Mouse (Mus musculus): ENCODE measurements around the gene Mark2.

Gene Mark2

DNA sequence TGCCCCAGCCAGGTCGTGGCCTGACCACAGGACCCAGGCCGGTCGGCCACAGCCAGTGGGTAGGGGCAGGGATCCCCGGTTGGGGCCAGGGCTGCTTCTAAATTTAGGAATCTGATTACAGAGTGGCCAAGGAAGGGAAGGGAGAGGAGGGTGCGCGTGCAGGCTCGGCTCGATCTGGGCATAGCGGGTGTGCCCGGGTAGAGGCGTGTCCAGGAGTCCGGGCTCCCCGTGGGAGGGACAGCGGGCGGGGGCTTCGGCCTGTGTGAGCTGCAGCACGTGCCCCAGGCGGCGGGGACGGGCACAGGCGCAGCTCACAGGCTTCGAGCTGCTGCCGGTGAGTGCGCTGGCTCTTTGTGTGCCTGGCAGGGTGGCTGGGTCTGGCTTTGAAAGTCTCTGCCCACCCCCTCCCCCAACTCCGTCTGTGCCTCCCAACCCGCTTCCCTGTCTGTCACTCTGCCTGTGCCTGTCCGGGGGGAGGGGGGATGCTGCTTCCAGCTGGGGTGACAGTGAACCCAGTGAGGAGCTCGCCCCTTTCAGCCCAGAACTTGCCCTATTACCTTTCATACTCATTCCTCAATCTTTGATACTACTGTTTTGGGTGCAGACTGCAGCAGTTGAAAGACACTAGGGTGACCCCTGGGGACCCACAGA, 74.4 kb downstream of the Mark2 start, which contains the start of gene Rcor2:
Rcor2 (plus strand) TSS at position 235 of the 651 bp plus-strand sequence.
- DNase-seq (ENCODE audit: low spot score in 2 of 2) = peak; percentile 29 to 30

DNA sequence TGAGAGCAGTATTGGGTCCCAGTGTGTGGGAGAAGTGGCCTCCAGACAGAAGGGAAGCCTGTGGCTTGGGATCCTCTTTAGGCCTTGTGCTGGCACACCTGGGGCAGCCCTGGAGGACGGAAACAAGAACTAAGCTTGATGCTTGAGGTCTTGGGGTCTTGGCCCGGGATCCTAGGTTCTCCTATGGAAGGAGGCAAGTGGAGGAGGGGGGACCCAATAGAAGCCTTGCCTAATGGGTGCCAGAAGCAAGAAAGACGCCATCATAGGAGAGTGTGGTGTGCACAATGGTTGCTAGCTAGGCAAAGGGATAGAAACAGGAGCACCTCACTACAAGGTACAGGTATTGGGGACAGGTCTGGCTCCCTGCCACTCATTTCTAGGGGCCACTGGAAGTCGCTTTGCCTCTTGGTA, 75.2 kb downstream of the Mark2 start:
- no peak for DNase-seq (ENCODE audit: low spot score in 2 of 2)

DNA sequence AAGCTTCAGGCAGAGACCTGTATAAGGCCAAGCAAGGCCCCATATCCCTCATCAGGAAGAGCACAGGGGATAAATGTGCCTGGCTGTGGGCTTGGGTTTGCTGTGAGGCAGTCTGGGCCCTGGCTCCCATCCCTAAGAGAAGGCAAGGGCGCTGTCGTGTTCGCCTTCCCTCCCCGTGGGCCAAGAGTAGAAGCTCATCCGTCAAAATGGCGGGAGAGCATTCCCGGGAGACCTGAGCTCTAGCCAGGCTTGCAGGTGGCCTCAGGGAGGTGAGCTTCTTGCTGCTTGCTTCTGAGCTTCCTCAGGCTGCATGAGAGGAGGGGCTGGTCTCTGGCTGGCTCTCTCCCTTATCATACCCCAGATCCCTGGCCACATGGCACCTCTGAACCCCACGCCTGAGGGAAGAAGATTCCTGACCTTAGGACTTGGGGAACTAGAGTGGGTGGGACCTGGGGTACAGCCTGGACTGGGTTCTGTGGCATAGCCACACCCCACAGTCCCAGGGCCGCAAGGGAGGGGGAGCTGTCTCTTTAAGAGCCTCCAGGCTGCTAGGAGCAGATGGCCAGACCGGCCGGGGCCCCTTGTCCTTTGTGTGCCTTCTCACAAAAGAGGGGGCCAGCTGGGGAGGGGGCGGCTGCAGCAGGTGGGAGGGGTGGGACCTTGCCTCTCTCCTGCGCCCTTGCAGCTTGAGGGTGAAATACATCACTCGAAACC, 76.0 kb downstream of the Mark2 start:
- no peak for DNase-seq (ENCODE audit: low spot score in 2 of 2)

DNA sequence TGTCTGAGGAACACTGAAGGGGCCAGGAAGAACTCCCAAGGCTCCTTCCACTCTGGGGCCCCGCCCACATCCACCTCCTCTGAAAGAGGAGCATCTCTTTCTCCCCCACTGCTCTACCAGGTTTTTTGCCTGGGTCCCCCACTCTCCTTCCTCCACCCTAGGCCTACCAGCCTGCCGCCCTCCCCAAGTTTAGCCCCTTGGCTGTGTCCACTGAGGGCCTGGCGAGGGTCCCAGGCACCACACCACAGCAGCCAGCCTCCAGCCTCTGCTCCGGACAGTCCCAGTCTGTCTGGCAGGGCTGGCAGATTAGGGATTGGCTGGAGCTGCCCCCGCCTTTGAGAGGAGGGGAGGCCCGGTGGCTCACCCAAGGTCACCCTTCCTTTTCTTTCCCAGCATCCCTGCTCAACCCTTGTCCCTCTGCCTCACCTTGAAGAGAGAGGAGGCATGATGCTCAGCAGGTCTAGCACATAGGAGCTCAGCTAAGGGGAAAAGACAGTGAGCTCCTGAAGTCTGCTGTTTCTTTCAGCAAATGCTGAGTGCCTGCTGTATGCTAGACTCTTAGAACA, 76.8 kb downstream of the Mark2 start:
- no peak for DNase-seq (ENCODE audit: low spot score in 2 of 2)

DNA sequence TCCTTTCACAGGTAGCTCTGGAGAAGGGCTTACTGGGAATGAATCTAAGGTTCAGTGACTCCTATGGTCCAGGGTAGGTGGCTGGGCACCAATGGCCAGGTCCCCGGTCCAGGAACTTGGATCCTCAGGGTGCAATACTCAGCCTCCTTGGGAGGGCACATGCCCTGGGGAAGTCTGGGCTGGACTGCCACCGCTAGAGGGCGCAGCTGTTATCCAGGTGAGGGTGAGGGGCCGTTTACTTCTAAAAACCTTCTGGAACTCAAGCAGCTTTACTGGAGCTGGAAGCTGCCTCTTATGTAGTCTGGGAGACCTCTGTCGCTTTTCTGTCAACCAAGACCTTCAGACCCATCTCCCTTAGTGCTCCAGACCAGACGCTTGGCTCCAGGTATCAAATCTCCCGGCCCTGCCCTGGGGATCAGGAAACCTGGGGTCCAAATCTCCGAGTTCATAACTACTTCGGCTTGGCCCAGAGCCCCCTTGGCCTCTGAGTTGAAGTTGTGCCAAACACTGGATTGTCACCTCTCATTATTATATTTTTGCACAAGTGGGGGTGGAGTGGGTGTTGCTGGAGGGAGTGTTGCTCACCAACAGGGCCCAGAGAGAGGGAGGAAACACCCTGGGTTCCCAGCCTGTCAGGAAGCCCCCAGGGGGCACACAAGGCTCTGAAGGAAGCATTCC, 77.4 kb downstream of the Mark2 start:
- DNase-seq (ENCODE audit: low spot score in 2 of 2) = peak; percentile 55 to 76

DNA sequence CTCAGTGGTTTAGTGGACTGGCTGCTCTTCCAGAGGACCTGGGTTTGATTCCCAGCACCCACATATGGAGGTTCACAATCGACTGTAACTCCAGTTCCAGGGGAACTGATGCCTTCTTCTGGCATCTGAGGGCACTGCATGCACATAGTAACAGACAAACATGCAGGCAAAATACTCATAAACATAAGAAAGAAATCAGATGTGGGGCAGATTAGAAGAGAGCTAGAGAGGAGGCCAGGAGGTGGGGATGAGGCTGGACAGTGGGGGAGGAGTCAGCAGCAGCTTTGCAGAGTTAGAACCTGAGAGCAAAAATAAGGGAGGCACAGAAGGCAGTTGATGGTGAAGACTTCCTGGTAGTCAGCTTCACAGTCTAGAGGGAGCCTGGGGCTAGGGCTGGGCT, 79.1 kb downstream of the Mark2 start:
- no peak for DNase-seq (ENCODE audit: low spot score in 2 of 2)

DNA sequence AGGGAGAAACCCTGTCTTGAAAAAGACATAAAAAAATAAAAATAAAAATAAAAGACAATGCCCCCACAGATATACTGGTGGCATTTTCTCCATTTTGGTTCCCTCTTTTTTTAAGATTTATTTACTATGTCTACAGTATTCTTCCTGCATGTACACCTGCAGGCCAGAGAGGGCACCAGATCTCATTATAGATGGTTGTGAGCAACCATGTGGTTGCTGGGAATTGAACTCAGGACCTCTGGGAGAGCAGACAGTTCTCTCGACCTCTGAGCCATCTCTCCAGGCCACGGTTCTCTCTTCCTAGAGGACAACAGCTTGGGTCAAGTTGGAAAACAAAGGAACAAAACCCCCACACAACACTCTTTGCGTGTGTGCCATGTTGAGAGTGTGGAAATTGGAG, 79.7 kb downstream of the Mark2 start:
- no peak for DNase-seq (ENCODE audit: low spot score in 2 of 2)

DNA sequence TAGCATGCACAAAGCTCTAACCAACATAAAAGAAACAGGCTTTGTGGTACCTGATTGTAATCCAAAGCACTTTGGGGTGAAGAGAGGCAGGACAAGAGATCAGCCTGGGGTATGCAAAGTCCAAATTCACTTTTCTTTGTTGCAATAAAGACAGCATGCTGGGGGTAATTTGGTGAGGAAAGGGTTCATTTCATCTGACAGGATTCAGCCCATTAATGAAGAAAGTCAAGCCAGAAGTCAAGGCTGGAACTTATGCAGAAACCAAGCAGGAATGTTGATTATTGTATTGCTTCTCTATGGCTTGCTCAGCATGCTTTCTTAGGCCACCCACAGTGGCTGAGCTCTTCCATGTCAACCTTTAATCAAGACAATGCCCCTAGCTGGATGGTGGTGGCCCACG, 80.2 kb downstream of the Mark2 start:
- DNase-seq (ENCODE audit: low spot score in 2 of 2) = no peak

DNA sequence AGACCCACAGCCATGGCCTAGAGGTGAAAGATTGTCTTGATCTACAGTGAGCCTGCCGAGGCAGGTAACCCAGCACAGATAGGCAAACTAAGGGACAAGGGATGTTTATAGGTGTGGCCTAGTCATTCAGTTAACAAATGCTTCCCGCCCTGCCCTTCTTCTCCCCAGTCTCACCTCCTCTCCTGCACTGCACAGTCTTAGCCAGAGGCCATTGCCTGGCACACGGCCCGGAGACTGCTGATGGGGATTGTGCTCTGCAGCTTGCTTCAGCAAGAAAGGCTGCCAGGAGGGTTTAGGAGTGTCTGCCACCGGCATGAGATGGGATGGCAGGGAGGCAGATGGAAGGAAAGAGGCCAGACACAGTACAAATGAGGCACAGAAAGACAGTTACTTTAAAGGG, 83.8 kb downstream of the Mark2 start:
- no peak for DNase-seq (ENCODE audit: low spot score in 2 of 2)

DNA sequence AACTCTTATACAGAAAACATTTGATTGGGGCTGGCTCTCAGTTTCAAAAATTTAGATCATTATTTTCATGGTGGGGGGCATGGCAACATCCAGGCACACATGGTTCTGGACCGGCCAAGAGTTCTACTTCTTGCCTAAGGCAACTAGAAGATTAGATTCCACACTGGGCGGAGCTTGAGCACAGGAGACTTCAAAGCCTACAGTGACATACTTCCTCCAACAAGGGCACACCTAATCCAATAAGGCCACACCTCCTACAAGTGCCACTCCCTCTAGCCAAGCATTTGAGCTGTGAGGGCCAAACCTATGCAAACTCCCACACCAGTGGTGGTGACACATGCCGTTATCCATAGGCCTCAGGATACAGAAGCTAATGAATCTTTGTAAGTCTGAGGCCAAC, 95.6 kb downstream of the Mark2 start:
- no peak for DNase-seq (ENCODE audit: low spot score in 2 of 2)

DNA sequence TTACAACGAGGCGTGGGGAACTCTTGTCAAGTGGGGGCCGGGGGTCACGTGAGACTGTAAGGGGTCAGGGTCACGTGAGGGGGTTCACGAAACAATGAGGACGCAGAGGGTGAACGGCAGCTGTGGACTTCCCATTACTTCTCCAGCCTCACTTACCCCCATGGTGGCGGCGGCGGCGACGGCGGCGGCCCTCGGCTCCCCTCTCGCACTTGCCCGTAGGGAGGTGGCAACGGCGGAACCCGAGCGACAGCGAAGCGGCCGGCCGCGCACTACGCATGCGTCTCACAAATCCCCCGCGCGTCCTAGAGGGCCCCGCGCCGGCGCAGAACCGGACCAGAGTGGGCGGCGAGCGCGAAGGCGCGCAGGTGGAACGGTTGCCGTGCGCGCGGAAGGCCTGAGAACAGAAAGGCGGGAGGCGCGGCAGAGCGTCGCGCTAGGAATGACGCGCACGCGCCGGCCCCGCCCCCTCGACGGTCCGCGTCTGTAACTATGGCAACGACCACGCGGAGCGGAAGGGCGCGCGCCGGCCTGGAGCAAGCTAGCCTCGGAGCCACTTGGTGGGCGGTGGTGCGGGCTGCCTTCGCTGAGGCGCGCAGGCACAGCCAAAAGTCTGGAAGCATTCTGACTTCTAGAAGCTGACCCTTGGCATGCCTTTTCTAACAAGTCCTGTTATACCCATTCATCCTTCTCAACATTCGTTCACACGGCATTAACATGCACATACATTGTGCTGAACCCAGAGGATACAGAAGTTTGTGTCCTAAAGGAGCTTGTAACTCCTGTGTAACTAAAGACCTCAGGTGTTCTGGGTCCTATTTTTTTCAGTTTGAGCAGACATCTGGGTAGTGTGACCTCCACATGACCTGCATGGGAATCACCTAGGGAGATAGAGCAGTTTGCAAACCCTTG, 100.6 kb downstream of the Mark2 start, which contains the start of gene Naa40:
Naa40 (minus strand) TSS at position 402 of the 909 bp plus-strand sequence.
- peak; percentile 86 to 92 for DNase-seq (ENCODE audit: low spot score in 2 of 2)

DNA sequence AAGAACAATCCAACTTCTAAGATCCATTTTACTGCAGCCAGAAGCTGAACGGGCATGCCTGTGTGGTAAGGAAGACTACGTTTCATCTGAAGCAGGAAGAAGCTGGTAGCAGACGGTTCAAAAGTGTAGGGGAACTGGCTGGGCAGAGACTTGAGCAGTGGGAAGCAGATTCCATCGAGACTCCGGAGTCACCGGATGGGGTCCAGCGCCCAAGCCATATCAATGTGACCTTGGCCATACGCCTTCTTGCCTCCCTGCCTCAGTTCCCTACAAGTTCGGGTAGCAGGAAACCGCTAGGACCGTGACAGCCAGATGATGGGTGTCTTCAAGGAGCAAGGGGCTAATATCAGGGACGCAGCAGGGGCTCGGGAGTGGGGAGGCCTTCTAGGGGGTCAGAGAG, 101.4 kb downstream of the Mark2 start:
- DNase-seq (ENCODE audit: low spot score in 2 of 2) = peak in 1 of 2 experiments; percentile 17

DNA sequence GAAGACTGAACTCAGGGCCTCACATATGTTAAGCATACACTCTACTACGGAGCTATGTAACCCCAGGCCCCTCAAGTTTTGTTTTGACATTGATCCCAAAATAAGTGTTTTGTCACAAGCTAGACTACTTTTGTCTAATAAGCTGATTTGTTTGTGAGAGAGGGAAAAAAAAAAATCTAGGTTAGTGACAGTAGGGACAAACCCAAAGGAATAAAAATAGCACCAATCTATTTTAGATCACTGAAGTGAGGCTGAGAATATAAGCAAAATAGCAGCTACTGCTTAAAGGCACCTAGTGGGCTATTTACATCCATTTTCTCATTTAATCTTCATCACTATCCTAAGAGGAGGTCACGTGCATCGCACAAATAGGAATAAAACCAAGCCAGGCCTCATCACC, 102.1 kb downstream of the Mark2 start:
- DNase-seq (ENCODE audit: low spot score in 2 of 2) = no peak

DNA sequence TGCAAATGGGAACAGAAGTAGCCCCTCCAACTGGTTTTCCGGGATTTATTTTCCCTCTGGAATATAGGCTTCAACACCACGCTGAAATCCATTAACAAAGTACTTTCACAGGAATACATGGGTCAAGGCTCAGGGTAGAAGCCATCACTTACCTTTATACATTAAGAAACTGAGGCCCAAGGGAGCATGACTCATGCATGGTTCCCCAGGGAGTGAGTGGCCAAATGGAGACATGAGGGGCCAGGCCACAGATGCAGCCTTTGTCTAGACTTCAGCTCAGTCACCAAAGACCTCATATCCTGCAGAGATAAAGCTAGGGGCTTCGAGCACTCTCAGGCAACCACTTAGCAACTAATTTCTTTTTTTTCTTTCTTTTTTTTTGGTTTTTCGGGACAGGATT, 104.9 kb downstream of the Mark2 start:
- no peak for DNase-seq (ENCODE audit: low spot score in 2 of 2)

DNA sequence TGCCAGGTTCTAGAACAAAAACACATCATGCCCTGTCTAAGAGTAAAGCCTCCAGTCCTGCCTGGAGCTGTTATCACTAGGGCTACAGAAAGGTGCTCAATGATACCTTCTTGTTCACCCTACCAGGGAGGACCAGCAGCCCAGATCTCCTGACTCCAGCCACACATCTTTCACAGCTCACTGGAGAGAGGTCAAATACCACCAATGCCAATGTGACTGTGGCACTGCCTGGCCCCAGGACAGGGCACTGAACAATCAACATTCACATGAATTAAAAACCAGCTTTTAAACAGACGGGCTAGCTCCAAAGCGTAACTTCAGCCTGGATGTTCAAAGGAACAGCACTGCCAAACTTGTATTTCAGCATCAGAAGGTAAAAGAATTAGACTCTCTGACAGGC, 105.6 kb downstream of the Mark2 start:
- DNase-seq (ENCODE audit: low spot score in 2 of 2) = no peak

DNA sequence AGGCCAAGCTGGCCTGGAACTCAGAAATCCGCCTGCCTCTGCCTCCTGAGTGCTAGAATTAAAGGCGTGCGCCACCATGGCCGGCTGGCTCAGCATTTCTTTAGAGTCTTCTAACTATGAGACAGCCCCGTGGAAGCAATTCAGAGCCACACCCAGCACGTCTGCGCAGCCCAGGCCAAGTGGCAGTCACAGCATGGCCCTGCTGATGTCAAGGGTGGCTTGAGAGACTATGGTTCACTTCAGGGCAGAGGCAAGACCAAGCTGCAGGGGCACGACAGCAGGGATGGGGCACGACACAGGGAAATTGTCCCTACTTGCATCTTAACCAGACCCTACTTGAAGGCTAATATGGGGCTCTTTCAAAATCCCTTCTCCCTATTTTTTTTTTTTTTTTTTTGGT, 106.2 kb downstream of the Mark2 start:
- no peak for DNase-seq (ENCODE audit: low spot score in 2 of 2)

DNA sequence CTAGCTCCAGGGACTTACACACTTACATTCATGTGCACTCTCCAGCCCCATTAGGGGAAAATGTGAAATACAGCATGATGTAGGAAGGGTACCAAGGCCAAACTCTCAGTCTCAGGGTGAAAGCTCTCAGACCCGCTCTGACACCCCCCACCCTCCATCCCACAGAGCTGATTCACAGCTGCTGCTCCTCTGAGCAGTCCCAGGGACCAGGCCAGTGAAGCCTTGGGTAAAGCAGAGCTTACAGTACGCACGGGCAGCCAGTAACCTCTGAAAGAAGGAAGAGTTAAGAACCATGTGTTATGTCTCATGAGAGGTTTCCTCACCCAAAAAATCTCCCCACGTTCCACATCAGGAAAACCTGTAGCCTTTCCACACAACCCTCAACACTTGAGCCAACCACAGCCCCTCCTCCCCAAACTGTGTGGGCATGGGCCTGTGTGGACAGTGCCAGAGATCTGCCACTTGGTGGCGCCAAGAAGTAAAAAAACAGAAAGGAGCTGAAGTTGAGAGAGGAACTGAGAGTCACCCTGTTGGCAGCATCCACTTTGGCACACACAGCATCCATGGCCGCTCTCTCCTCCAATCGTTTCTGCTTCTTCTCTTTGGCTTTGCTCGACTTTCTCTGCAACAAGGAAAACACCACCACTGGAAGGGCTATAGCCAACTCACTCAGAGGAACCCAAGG, 107.0 kb downstream of the Mark2 start:
- DNase-seq (ENCODE audit: low spot score in 2 of 2) = peak; percentile 72 to 86

DNA sequence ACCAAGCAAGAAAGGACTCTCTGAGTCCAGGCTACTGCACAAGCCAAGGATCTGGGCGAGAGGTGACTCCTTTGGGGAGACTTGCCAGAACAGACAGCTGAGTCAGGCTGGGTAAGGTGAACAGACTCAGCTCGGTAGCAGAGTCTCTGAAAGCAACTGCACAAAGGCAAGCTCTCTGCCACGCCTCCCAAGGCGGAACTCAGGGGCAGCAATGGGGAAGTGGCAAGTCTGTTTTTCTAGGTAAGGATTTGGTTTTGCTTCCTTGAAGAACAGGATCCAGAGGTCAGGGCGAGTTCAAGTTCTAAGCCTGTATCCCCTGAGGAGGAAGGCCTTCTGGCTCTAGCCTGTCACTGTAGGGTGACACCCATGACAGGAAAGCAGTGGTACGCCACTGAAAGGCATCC, 115.1 kb downstream of the Mark2 start:
- peak in 1 of 2 experiments; percentile 29 for DNase-seq (ENCODE audit: low spot score in 2 of 2)

All from natural killer cell, adult 2 months (primary cell).